Mouse (Mus musculus) MN1 (cell line): ENCODE results near the gene Bmt2.
A peak's percentile ranks its signal among the peaks of the same experiment; 100 is the strongest.

Experiments
- DNase-seq: peaks from one replicate; pipeline ENCODE4 v3.0.0-alpha.2; 2016; ENCODE audit warnings: low spot score

Bmt2 gene

GRCm38 (mm10) chr6:13617110-13617509 is 60.7 kb downstream of the Bmt2 start:
- no peak for DNase-seq

DNA sequence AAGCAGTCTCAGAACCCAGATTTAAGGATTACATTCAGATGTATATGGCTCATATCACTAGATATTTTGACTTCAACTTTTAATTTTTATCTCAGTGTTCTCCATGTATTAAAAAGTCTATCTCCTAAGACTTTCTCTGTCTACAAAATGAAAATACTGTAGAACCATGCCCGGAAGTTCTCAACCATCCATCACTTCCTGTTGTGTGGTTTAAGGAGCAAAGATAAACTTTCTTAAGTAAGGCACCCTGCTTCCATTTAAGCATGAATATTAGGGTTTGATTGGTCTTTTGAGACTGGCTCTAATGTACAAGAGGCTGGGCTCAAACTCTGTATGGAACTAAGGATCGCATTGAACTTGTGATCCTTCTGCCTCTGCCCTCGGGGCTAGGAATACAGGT is 63.2 kb downstream of the Bmt2 start:
- no peak for DNase-seq

GRCm38 (mm10) chr6:13613671-13614070 is 64.1 kb downstream of the Bmt2 start:
- DNase-seq, result no peak

- DNase-seq, result no peak
These were observed 66.9 kb downstream of the Bmt2 start for GRCm38 (mm10) chr6:13610869-13611268.

DNA sequence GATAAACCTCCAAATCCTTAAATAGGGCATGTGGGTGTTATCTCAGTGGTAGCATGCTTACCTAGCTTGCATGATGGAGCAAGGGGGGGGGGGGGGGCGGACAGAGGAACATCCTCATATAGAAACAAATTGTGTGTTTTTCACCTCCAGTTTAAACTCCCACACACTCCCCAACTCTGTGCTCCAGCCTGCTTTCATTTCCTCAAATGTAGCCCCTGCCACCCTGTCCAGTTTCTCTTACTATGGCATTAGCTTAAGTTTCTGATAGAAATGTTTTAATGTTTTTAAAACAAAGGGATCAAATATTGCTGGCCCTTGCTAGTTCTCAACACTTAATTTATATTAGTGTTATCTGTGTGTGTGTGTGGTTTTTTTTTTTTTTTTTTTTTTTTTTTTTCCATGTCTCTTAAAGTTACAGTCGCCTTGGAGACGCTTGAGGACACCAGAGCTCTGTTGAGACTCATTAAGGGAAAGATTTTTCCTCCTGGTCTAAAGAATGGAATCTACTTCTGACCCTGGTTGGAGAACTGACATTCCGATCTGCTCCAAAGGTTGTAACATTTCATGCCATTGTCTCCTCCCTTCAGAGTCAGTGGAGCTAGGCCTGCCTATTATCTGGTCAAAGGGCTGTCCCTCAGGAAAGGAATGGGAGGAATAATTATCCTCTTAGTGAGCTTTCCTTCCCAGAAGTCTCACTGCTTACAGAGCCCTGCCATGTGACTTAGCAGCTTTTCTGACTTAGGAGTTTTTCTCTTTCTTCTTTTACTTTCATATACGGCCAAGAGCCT is 68.2 kb downstream of the Bmt2 start:
- no peak for DNase-seq

DNA sequence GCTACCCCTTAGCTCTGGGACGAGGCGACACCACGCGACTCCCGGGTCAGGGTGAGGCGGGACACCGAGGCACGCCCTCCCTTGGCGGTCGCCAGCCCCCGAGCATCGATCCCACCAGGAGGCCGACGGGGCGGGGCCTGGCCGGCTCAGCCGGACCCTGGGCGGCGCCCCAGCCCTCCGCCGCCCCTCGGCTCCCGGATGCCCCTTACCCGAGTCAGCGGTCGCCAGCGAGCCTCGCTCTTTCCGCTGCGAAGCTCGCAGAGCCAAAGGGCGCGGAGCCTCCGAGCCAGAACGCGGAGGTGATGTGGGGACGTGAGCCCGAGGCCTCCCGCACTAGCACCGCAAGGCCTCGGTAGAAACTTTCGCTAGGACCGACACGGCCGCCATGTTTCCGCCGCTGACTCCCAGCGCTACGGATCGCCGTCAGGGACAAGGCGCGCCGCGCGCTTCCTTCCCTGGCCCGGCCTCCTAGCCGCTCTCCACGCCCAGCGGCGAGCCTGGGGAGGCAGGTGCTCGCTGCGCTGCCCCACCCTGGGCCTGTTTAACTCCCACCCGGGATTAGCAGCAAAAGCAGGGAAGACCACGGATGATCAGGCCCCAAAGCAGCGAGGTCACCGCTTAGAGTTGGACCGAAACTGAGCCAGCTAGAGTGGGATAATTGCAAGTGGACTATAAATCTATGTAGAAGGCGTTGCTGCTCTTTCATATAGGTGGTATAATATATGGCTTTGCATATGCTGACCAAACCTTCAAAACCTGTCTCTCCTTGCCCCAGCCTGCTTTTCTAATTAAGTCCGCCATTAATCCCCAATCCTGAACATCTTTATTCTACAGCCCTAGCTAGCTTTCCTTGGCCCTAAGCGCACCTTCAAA is 69.9 kb downstream of the Bmt2 start, which contains the start of gene Tmem168:
Tmem168 (minus strand) TSS at position 480 of the 873 bp plus-strand sequence.
- DNase-seq, result peak; percentile 89

- DNase-seq, result no peak
These were observed 70.7 kb downstream of the Bmt2 start for GRCm38 (mm10) chr6:13606921-13607620.

- DNase-seq, result no peak
These were observed 71.4 kb downstream of the Bmt2 start for GRCm38 (mm10) chr6:13606394-13606793.

GRCm38 (mm10) chr6:13603134-13603533 is 74.6 kb downstream of the Bmt2 start:
- DNase-seq, result no peak

DNA sequence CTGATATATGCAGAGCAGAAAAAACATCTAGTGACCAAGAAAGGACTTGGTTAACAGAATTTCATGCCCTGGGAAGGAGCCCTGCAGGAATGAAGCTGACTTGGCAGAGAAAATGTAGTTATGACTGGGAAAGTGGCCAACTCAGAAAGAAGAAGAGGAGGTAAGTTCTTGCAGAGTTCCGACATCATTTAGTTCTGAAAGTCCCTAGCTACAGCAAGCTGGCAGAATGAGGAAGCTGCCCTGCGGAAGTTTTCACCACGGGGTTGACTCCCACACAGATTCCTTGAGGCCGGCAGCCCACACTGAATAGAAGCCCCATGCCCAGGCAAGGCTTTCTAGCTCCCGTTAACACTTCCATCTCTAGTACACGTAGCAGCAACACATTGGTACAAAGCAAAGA is 76.2 kb downstream of the Bmt2 start:
- peak; percentile 14 for DNase-seq

DNA sequence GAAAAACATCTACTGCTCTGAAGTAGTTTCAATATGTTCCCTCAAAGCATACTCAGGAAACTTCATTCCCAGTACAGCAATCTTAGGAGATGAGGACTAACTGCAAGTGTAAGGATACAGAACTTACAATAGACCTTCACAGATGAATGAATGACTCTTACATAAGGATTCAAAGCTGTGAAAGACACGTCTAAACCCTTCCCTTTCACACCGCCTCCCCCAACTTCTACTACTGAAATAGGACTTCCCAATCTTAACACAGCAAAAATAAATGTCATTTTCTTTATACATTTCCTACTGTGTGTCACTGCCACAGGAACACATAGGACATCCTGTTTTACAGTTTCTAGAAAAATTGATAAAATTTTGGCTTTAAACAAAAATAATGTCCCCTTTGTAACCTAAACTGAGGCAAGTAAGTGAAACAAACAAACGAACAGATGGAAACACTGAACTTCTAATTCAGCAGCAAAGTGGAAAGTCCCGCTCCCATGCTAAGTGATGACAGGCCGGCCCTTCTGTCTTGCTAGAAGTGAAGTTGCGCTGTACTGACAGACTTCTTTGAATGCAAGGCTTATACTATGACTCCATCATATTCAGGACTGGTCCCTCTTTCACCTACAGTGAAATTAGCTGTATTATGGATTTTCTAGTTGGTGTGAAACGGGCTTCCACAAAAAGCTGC is 79.4 kb downstream of the Bmt2 start:
- no peak for DNase-seq

DNA sequence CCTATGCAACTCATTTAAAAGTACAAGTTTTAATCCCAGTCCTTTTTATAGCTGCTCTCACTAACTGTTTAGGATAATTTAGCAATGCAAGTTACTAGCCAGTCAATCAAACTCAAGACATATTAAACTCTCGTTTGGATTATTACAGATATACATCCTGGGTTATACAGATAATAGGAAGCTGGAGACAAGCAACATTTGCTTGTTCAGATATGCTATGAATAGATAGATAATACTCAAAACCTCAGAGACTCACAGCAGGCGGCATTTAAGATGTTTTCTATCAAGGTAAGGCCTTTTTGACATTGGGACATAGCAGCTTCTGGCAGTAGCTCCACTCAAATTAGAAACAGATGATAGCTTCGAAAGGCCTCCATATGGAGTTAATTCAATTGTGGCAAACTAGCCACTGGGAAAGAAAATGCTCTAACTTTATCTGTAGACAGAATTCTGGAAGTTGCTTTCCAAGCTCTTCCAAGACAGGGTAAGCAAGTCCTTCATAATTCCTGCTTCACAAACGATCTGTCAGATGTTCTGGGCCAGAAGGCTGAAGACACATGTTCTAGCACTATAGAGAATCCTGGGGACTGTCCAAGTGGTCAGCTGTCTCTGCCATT is 84.9 kb downstream of the Bmt2 start:
- DNase-seq, result peak; percentile 52

GRCm38 (mm10) chr6:13586560-13586959 is 91.2 kb downstream of the Bmt2 start:
- no peak for DNase-seq

DNA sequence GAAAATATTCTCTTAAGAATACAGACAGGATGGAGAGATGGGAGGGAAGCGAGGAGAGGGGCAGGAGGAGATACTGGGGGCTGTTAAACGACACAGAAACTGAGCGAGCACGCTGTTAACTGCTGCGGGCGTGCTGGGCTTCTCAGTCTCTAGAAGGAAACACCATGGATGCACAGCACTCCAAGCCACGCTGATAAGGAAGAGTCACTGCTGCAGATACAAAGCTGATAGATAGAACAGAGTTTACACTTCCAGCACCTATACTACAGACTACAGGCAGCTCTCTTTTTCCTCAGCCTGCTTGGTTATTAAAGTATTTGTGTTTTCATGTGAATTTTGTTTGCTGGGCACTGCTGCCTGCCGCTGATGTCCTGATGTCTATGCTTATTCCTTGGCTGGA is 91.6 kb downstream of the Bmt2 start:
- no peak for DNase-seq

GRCm38 (mm10) chr6:13584788-13585187 is 93.0 kb downstream of the Bmt2 start:
- DNase-seq, result no peak

- no peak for DNase-seq
These were observed 95.7 kb downstream of the Bmt2 start for GRCm38 (mm10) chr6:13582075-13582474.
